Mouse (Mus musculus) intestine, embryonic 14.5 days (tissue): ENCODE data around the gene Dcakd. TPM values are rescaled to one million over a fixed set of nuclear protein-coding genes. Genes with fewer than 3 reads are reported as not detected.
"Not testable (repeated sequence)": the region's sequence is repeated elsewhere in the genome, so short reads cannot be mapped to it uniquely, and the experiment has no call there.

Source experiments
- ATAC-seq: fragments of 200-750 bp; cut with Nextera tagmentation; replicated peaks from 2 replicates; pipeline ENCODE4 v1.8.0; 2017; ENCODE audit warnings: low read depth, moderate number of reproducible peaks, moderate TSS enrichment, moderate library complexity; ENCODE audit not compliant: low FRiP score, low TSS enrichment
- DNase-seq: peaks from one replicate; pipeline ENCODE4 v3.0.0-alpha.2; 2018; ENCODE audit warnings: low spot score
- H3K27ac ChIP-seq: fragments of 300-500 bp; sonication (generic); 2 replicates; pipeline ENCODE4 v1.5.1; 2014; ENCODE audit warnings: low read depth, mild to moderate bottlenecking, control low read depth
- H3K27me3 ChIP-seq: fragments of 300-500 bp; sonication (generic); replicated peaks from 2 replicates; pipeline ENCODE4 v1.6.1; 2014; ENCODE audit warnings: low read length, control low read depth; ENCODE audit not compliant: control insufficient read depth, insufficient read depth
- H3K36me3 ChIP-seq: fragments of 300-500 bp; sonication (generic); 2 replicates; pipeline ENCODE4 v1.6.1; 2014; ENCODE audit warnings: low read length, control low read depth; ENCODE audit not compliant: control insufficient read depth, insufficient read depth
- H3K4me1 ChIP-seq: fragments of 300-500 bp; sonication (generic); replicated peaks from 2 replicates; pipeline ENCODE4 v1.6.1; 2014; ENCODE audit warnings: low read length, control low read depth, mixed read lengths; ENCODE audit not compliant: control insufficient read depth, insufficient read depth
- H3K4me2 ChIP-seq: fragments of 300-500 bp; sonication (generic); 2 replicates; pipeline ENCODE4 v1.6.1; 2014; ENCODE audit warnings: low read length
- H3K4me3 ChIP-seq: fragments of 300-500 bp; sonication (generic); 2 replicates; pipeline ENCODE4 v1.5.1; 2014; ENCODE audit warnings: low read depth, low read length, control low read depth, mixed read lengths
- H3K9ac ChIP-seq: fragments of 300-500 bp; sonication (generic); 2 replicates; pipeline ENCODE4 v1.6.1; 2014; ENCODE audit warnings: mild to moderate bottlenecking, low read length
- H3K9me3 ChIP-seq: fragments of 300-500 bp; sonication (generic); 2 replicates; pipeline ENCODE4 v1.6.1; 2016; ENCODE audit warnings: low read length, control low read depth; ENCODE audit not compliant: control insufficient read depth
- WGBS: fragments of 180-500 bp; shearing (Covaris S2); extraction: QIAGEN DNeasy Blood & Tissue Kit; methylation state at CpG from one replicate; pipeline ENCODE4 v1.1.7; 2014; 5-methylcytosine and 5-hydroxymethylcytosine counted together
- polyA plus RNA-seq: library from polyadenylated mRNA; unstranded; fragments of >200 nt; fragmentation: Nextera tagmentation; extraction: Ambion mirVana; gene quantifications from 2 replicates; pipeline ENCODE4 v1.2.1, GENCODE M21; 2014

Dcakd gene
- polyA plus RNA-seq, 1 experiment from 2014 or later, result 164 TPM

DNA sequence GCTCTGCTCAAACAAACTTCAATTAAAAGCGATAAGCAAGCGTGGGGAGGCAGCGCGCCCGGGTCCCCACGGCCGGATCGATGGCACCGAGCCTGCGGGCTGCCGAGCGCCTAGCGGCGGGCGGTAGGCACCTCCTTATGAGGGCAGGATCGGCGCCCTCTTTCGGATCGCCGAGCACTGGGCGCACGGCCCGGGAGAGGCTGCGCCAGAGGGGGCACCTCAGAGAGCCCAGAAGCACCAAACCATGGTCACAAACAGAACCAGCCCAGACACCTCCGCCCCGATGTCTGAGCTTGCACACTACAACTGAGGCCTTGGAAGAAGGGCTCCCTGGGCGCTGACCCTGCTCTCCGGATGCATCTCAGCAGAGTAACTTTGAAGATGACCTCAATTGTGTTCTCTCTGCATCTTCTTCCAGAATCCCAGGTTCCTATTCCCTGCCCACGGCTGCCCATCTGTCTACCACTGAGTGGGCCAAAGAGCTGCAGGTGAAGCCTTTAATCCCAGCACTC lies 37.9 kb downstream of the Dcakd start:
- WGBS, result 3% methylated on average over 29 of the region's 29 CpGs
- Histone ChIP-seq H3K4me1 (peaks cover 20% of the 10 kb centered on the region), H3K9me3 (no peaks in the 10 kb centered on the region), H3K27me3 (peaks cover 8% of the 10 kb centered on the region; the same call in 1 of the 2 replicates), H3K4me3 (peak overlapping the region; percentile 30), H3K36me3 (peaks cover 15% of the 10 kb centered on the region), H3K27ac (no peak overlapping the region), H3K4me2 (peak overlapping the region; percentile 65), H3K9ac (peak overlapping the region; percentile 35; the same call in 1 of the 2 replicates)
- no peak for ATAC-seq
- DNase-seq, result peak; percentile 67

DNA sequence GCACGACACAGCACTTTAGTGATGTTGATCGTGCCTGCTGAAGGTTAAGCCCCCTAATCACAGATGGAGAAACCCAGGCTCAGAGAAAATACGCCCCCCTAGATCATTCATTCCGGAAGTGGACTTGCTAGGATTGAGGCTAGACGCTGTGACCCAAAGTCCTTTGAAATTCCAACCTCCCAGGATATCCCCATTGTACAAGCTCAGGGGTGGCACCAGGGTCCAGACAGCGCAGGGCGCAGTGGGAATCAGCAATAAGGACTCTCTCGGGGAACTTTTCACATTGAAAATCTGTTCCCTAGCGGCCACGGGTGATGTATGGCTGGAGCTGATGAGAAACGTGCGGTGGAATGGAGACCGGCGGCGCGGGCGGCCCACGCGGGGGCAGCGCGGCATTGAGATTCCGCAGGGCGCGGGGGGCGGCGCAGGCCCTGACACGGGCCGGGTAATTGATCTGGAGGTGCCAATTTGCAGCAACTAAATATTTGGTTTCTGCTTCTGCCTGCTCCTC lies 38.4 kb downstream of the Dcakd start:
- Histone ChIP-seq H3K9ac (peak overlapping the region; percentile 35; the same call in 1 of the 2 replicates), H3K27ac (no peak overlapping the region), H3K27me3 (peaks cover 8% of the 10 kb centered on the region; the same call in 1 of the 2 replicates), H3K4me3 (peak overlapping the region; percentile 30), H3K4me2 (peak overlapping the region; percentile 65), H3K36me3 (peaks cover 10% of the 10 kb centered on the region), H3K4me1 (peaks cover 20% of the 10 kb centered on the region), H3K9me3 (no peaks in the 10 kb centered on the region)
- DNase-seq (peak; percentile 62), ATAC-seq (no peak)
- 9% methylated on average over 28 of the region's 28 CpGs for WGBS

DNA sequence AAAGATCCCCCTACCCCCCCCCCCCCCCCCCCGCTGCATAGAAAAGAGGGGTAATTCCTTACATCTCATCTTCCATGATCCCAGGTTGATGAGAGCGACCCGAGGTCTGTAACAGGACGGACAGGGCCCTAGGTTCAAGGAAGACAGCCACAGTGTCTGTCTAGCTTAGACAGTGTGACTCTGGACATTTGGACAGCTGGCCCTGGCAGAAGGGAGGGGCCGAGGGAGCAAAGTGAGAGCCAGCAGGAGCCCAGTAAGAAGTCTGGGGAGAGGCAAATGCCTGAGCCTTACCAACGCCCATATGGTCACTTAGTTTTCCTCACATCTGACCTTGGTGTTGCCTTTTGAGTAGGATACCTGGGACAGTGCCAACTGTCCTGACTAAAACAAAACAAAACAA lies 43.0 kb downstream of the Dcakd start:
- Histone ChIP-seq H3K9me3 (no peaks in the 10 kb centered on the region), H3K9ac (no peak overlapping the region), H3K27me3 (no peaks in the 10 kb centered on the region; the same call in 1 of the 2 replicates), H3K4me3 (no peak overlapping the region), H3K27ac (no peak overlapping the region), H3K4me2 (no peak overlapping the region), H3K4me1 (peaks cover 14% of the 10 kb centered on the region), H3K36me3 (no peaks in the 10 kb centered on the region)
- ATAC-seq, result no peak
- WGBS, result 54% methylated on average over 6 of the region's 6 CpGs
- no peak for DNase-seq

DNA sequence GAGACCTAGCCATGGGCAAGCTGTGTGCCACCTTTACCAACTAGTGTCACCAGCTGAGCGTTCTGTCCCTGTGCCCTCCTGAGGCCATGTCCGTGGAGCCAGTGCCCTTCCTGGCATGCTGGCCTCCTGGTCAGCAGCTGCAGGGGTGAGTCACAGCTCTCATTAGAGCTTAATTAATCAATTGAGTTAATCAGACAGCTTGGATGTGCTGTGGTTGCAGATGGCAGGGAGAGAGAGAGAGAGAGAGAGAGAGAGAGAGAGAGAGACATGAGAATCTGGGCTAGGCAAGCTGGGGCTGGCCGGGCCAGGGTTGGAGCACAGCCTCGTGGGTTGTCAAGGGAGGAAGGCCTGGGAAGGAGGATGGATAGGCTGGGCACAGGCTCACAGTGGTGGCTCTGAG lies 43.5 kb downstream of the Dcakd start:
- Histone ChIP-seq H3K9ac (no peak overlapping the region), H3K27me3 (no peaks in the 10 kb centered on the region; the same call in 1 of the 2 replicates), H3K4me2 (no peak overlapping the region), H3K4me1 (peaks cover 8% of the 10 kb centered on the region), H3K36me3 (no peaks in the 10 kb centered on the region), H3K9me3 (no peaks in the 10 kb centered on the region), H3K27ac (no peak overlapping the region), H3K4me3 (no peak overlapping the region)
- DNase-seq (no peak), ATAC-seq (no peak)
- WGBS, result 69% methylated on average over 4 of the region's 4 CpGs

DNA sequence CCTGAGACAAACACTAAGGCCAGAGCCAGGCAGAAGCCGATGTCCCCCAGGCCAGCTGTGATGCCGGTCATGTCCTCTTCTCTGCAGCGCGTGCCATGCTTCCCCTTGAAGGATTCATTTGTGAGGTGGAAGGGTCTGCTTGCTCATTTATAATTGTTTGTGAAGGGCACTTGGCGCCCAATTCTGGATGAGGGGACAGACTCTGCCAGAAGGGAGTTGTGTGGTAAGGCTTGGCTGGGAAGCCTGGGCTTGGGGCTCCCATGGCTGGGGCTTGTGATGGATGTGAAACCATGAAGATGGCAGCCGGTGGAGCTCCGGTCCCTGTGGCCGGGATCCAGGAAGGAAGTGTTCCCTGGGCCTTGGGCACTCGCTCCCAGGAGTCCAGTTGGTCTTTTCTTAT lies 44.0 kb downstream of the Dcakd start:
- ATAC-seq (no peak), DNase-seq (no peak)
- 91% methylated on average over 9 of the region's 9 CpGs for WGBS

DNA sequence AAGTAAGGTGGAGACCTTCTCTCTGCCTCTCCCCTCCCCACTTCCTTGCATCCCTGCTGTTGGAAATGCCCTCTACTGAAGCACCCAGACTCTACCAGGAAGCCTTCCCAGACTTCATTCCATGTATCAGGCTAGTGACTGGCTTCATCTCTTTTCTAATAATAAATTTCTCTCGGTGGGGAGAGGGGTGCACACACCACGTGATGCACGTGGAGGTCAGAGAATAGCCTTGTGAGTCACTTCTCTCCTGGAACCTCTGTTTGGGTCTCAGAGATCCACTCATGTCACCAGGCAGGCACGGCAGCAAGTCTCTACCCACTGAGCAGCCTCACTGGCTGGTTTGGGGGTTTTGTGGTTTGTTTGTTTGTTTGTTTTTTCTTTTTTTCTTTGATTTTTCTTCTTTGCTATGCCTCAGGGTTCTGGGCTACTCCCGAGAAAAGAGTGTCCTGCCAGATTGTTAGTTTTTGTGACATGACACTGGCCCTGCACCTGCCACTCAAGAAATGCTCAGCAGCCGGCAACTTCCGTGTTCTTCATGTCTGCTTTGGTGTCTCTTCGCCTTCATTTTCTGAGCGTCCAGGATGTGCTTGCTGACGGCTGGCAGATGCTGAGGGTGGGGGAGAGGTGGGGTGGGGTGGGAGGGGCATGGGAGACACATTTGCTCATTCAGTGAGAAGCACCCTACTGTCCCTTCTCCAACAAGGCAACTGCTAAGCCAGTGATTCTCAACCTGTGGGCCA lies 46.8 kb downstream of the Dcakd start:
- Histone ChIP-seq H3K4me3 (no peak overlapping the region), H3K9me3 (no peaks in the 10 kb centered on the region), H3K4me1 (0 out of 2 replicates have a peak, but pooled peaks cover 7% of the 10 kb centered on the region), H3K4me2 (no peak overlapping the region), H3K9ac (no peak overlapping the region), H3K36me3 (no peaks in the 10 kb centered on the region), H3K27ac (no peak overlapping the region), H3K27me3 (no peaks in the 10 kb centered on the region)
- DNase-seq (no peak), ATAC-seq (no peak)
- WGBS, result 52% methylated on average over 10 of the region's 10 CpGs

More for the DNA sequence above, 44.0 kb downstream of the Dcakd start:
- H3K27ac ChIP-seq, result no peak overlapping the region
- no peak overlapping the region for H3K4me3 ChIP-seq
- 0 out of 2 replicates have a peak, but pooled peaks cover 5% of the 10 kb centered on the region for H3K4me1 ChIP-seq
- no peaks in the 10 kb centered on the region for H3K36me3 ChIP-seq
- no peak overlapping the region for H3K9ac ChIP-seq
- H3K27me3 ChIP-seq, result no peaks in the 10 kb centered on the region; the same call in 1 of the 2 replicates
- no peak overlapping the region for H3K4me2 ChIP-seq
- H3K9me3 ChIP-seq, result no peaks in the 10 kb centered on the region

DNA sequence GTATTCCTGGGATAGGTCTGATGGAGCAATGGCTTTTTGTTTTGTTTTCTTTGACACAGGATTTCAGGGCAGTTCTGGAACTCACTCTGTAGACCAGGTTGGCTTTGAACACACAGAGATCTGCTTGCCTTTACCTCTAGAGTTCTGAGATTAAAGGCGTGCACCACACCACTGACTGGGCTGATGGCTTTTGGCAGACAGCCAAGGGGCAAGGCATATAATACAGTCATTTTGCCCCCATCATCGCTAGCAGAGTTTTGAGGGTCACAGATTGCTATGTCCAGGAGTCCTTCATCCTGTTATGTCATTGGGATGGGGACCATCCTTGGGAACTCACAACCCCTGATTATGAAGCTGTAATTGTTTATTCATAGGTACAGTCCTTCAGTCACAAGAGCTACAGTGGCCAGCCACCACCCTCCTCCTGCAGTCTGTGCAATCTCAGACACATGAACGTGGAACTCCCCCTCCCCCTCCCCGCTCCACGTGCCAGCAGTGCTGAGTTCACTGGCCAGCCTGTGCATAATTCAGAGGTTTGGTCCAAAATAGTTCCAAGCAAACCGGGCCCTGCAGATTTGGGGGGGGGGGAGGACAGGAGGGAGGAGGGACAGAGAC lies 50.0 kb downstream of the Dcakd start:
- Histone ChIP-seq H3K27me3 (no peaks in the 10 kb centered on the region), H3K36me3 (no peaks in the 10 kb centered on the region), H3K4me1 (0 out of 2 replicates have a peak, but pooled peaks cover 7% of the 10 kb centered on the region), H3K4me3 (no peak overlapping the region), H3K27ac (no peak overlapping the region), H3K9ac (no peak overlapping the region), H3K4me2 (no peak overlapping the region), H3K9me3 (no peaks in the 10 kb centered on the region)
- no peak for DNase-seq
- no peak for ATAC-seq
- WGBS, result 29% methylated on average over 6 of the region's 6 CpGs

DNA sequence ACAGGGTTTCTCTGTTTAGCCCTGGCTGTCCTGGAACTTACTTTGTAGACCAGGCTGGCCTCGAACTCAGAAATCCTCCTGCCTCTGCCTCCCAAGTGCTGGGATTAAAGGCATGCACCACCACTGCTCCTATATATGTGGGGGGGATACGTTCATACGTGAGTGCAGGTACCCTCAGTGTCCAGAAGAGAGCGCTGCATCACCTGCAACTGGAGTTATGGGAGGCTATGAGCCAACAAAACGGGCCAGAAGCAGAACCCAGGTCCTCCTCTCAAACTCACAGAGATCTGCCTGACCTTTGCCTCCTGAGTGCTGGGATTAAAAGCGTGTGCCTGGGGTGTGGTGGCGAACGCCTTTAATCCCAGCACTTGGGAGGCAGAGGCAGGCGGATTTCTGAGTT lies 52.2 kb downstream of the Dcakd start:
- H3K9me3 ChIP-seq, H3K4me2 ChIP-seq, H3K9ac ChIP-seq, H3K4me3 ChIP-seq, DNase-seq, H3K36me3 ChIP-seq, H3K4me1 ChIP-seq, H3K27ac ChIP-seq, H3K27me3 ChIP-seq, ATAC-seq: not testable (repeated sequence)
- WGBS, result 83% methylated on average over 9 of the region's 9 CpGs
